Mouse (Mus musculus) liver, embryonic 11.5 days (tissue): ENCODE measurements around the gene Polh. TPM values are rescaled to one million over a fixed set of nuclear protein-coding genes. Genes with fewer than 3 reads are reported as not detected.

ENCODE experiments used
- ATAC-seq: fragments of 200-750 bp; cut with Nextera tagmentation; replicated peaks from 2 replicates; pipeline ENCODE4 v1.8.0; 2017; ENCODE audit warnings: moderate number of reproducible peaks, mild to moderate bottlenecking, moderate TSS enrichment, moderate library complexity; ENCODE audit not compliant: low FRiP score
- DNase-seq: peaks from one replicate; pipeline ENCODE4 v3.0.0-alpha.2; 2017; ENCODE audit warnings: low spot score
- H3K27ac ChIP-seq: fragments of 300-500 bp; sonication (generic); 2 replicates; pipeline ENCODE4 v1.5.1; 2014; ENCODE audit warnings: mild to moderate bottlenecking, low read depth, low read length, control low read depth
- H3K27me3 ChIP-seq: fragments of 300-500 bp; sonication (generic); replicated peaks from 2 replicates; pipeline ENCODE4 v1.6.1; 2014; ENCODE audit warnings: low read length, mixed read lengths; ENCODE audit not compliant: control insufficient read depth, insufficient read depth
- H3K36me3 ChIP-seq: fragments of 300-500 bp; sonication (generic); 2 replicates; pipeline ENCODE4 v1.6.1; 2014; ENCODE audit warnings: mild to moderate bottlenecking, low read length, moderate library complexity, mixed read lengths; ENCODE audit not compliant: control insufficient read depth, insufficient read depth
- H3K4me1 ChIP-seq: fragments of 300-500 bp; sonication (generic); replicated peaks from 2 replicates; pipeline ENCODE4 v1.6.1; 2014; ENCODE audit warnings: low read length, mixed read lengths; ENCODE audit not compliant: control insufficient read depth, insufficient read depth
- H3K4me2 ChIP-seq: fragments of 300-500 bp; sonication (generic); 2 replicates; pipeline ENCODE4 v1.6.1; 2014; ENCODE audit warnings: mild to moderate bottlenecking, control low read depth, moderate library complexity
- H3K4me3 ChIP-seq: fragments of 300-500 bp; sonication (generic); 2 replicates; pipeline ENCODE4 v1.5.1; 2014; ENCODE audit warnings: low read depth, low read length, control low read depth
- H3K9ac ChIP-seq: fragments of 300-500 bp; sonication (generic); 2 replicates; pipeline ENCODE4 v1.6.1; 2014; ENCODE audit warnings: low read depth, low read length, control low read depth
- H3K9me3 ChIP-seq: fragments of 300-500 bp; sonication (generic); 2 replicates; pipeline ENCODE4 v1.6.1; 2016; ENCODE audit warnings: low read length, inconsistent platforms, mixed read lengths; ENCODE audit not compliant: control insufficient read depth
- WGBS: fragments of 180-500 bp; shearing (Covaris S2); extraction: QIAGEN DNeasy Blood & Tissue Kit; methylation state at CpG from one replicate; pipeline ENCODE4 v1.1.7; 2014; 5-methylcytosine and 5-hydroxymethylcytosine counted together
- polyA plus RNA-seq: library from polyadenylated mRNA; unstranded; fragments of >200 nt; fragmentation: Nextera tagmentation; extraction: Ambion mirVana; gene quantifications from 2 replicates; pipeline ENCODE4 v1.2.1, GENCODE M21; 2014

Polh gene
- polyA plus RNA-seq, 1 experiment from 2014 or later = 20.9 TPM

- WGBS = 75% methylated on average over 11 of the region's 11 CpGs
- DNase-seq = no peak
- Histone ChIP-seq H3K9me3 (no peaks in the 10 kb centered on the region), H3K4me2 (no peak overlapping the region), H3K4me3 (no peak overlapping the region), H3K27me3 (no peaks in the 10 kb centered on the region), H3K4me1 (peaks cover 4% of the 10 kb centered on the region; the same call in 1 of the 2 replicates), H3K27ac (no peak overlapping the region), H3K9ac (no peak overlapping the region), H3K36me3 (peaks cover 77% of the 10 kb centered on the region)
- no peak for ATAC-seq
These were observed 39.0 kb upstream of the Polh start for GRCm38 (mm10) chr17:46241471-46241870.

- no peak for ATAC-seq
- WGBS = 86% methylated on average over 15 of the region's 15 CpGs
- Histone ChIP-seq H3K4me3 (no peak overlapping the region), H3K27ac (no peak overlapping the region), H3K9me3 (no peaks in the 10 kb centered on the region), H3K4me2 (no peak overlapping the region), H3K27me3 (no peaks in the 10 kb centered on the region), H3K4me1 (peaks cover 5% of the 10 kb centered on the region; the same call in 1 of the 2 replicates), H3K9ac (no peak overlapping the region), H3K36me3 (peaks cover 68% of the 10 kb centered on the region)
- no peak for DNase-seq
These were observed 37.2 kb upstream of the Polh start for GRCm38 (mm10) chr17:46239516-46240114.

- Histone ChIP-seq H3K9ac (no peak overlapping the region), H3K4me3 (no peak overlapping the region), H3K27ac (no peak overlapping the region), H3K9me3 (no peaks in the 10 kb centered on the region), H3K27me3 (no peaks in the 10 kb centered on the region), H3K4me1 (peaks cover 5% of the 10 kb centered on the region; the same call in 1 of the 2 replicates), H3K36me3 (peaks cover 58% of the 10 kb centered on the region), H3K4me2 (no peak overlapping the region)
- WGBS = 72% methylated on average over 5 of the region's 5 CpGs
- no peak for DNase-seq
- ATAC-seq = no peak; the same call in 1 of the 2 replicates
These were observed 35.0 kb upstream of the Polh start for GRCm38 (mm10) chr17:46237480-46237879.

GRCm38 (mm10) chr17:46237079-46237478, 34.6 kb upstream of the Polh start:
- peak; percentile 75 for ATAC-seq
- no peak overlapping the region for H3K9ac ChIP-seq
- no peaks in the 10 kb centered on the region for H3K27me3 ChIP-seq
- H3K4me2 ChIP-seq = no peak overlapping the region
- peaks cover 5% of the 10 kb centered on the region; the same call in 1 of the 2 replicates for H3K4me1 ChIP-seq
- DNase-seq = no peak
- no peak overlapping the region for H3K27ac ChIP-seq
- no peak overlapping the region for H3K4me3 ChIP-seq
- peaks cover 54% of the 10 kb centered on the region for H3K36me3 ChIP-seq
- no peaks in the 10 kb centered on the region for H3K9me3 ChIP-seq
- WGBS = 68% methylated on average over 6 of the region's 6 CpGs

GRCm38 (mm10) chr17:46236067-46236466, 33.6 kb upstream of the Polh start:
- 73% methylated on average over 1 of the region's 1 CpGs for WGBS
- ATAC-seq = no peak
- H3K27ac ChIP-seq = no peak overlapping the region

GRCm38 (mm10) chr17:46227576-46227975, 25.1 kb upstream of the Polh start:
- Histone ChIP-seq H3K9me3 (no peaks in the 10 kb centered on the region), H3K4me3 (no peak overlapping the region), H3K4me2 (no peak overlapping the region), H3K27me3 (no peaks in the 10 kb centered on the region), H3K36me3 (peaks cover 76% of the 10 kb centered on the region), H3K27ac (no peak overlapping the region), H3K4me1 (no peaks in the 10 kb centered on the region), H3K9ac (no peak overlapping the region)
- WGBS = 89% methylated on average over 7 of the region's 7 CpGs
- ATAC-seq = no peak
- no peak for DNase-seq

More at GRCm38 (mm10) chr17:46236067-46236466, 33.6 kb upstream of the Polh start:
- no peak overlapping the region for H3K4me2 ChIP-seq
- DNase-seq = no peak
- H3K4me1 ChIP-seq = peaks cover 5% of the 10 kb centered on the region; the same call in 1 of the 2 replicates
- no peak overlapping the region for H3K4me3 ChIP-seq
- H3K36me3 ChIP-seq = peaks cover 51% of the 10 kb centered on the region
- H3K27me3 ChIP-seq = no peaks in the 10 kb centered on the region
- H3K9me3 ChIP-seq = no peaks in the 10 kb centered on the region
- no peak overlapping the region for H3K9ac ChIP-seq

- Histone ChIP-seq H3K9me3 (no peaks in the 10 kb centered on the region), H3K4me2 (no peak overlapping the region), H3K4me3 (no peak overlapping the region), H3K27me3 (no peaks in the 10 kb centered on the region), H3K9ac (no peak overlapping the region), H3K36me3 (peaks cover 77% of the 10 kb centered on the region), H3K4me1 (no peaks in the 10 kb centered on the region), H3K27ac (no peak overlapping the region)
- no peak for DNase-seq
- ATAC-seq = no peak
- WGBS = 78% methylated on average over 3 of the region's 3 CpGs
These were observed 19.2 kb upstream of the Polh start for GRCm38 (mm10) chr17:46221601-46222000.

- Histone ChIP-seq H3K27me3 (no peaks in the 10 kb centered on the region), H3K4me2 (no peak overlapping the region), H3K4me1 (no peaks in the 10 kb centered on the region), H3K27ac (no peak overlapping the region), H3K4me3 (no peak overlapping the region), H3K9ac (no peak overlapping the region), H3K36me3 (peaks cover 62% of the 10 kb centered on the region), H3K9me3 (no peaks in the 10 kb centered on the region)
- no peak for ATAC-seq
- 87% methylated on average over 3 of the region's 3 CpGs for WGBS
- DNase-seq = no peak
These were observed 8.1 kb upstream of the Polh start for GRCm38 (mm10) chr17:46210550-46210949.

- Histone ChIP-seq H3K4me2 (no peak overlapping the region), H3K27ac (no peak overlapping the region), H3K27me3 (no peaks in the 10 kb centered on the region), H3K9ac (no peak overlapping the region), H3K36me3 (peaks cover 46% of the 10 kb centered on the region), H3K4me1 (peaks cover under 1% of the 10 kb centered on the region; the same call in 1 of the 2 replicates), H3K4me3 (no peak overlapping the region), H3K9me3 (no peaks in the 10 kb centered on the region)
- no peak for DNase-seq
- ATAC-seq = no peak
These were observed 4.2 kb upstream of the Polh start for GRCm38 (mm10) chr17:46206676-46207075.
